Mouse (Mus musculus) adrenal gland, postnatal 36 days (tissue): Measurements from ENCODE around the gene Rpl4. TPM values are rescaled to one million over a fixed set of nuclear protein-coding genes. Genes with fewer than 3 reads are reported as not detected.
"Not testable (repeated sequence)": the region's sequence is repeated elsewhere in the genome, so short reads cannot be mapped to it uniquely, and the experiment has no call there.

Source experiments
- DNase-seq, 2 experiments: peaks; one replicate each; pipeline ENCODE4 v3.0.0; 2021; ENCODE audit warnings: mixed read lengths in 1 of 2
- long read RNA-seq, 2 experiments: library from polyadenylated mRNA; stranded (forward); transcript quantifications; one replicate each; pipeline ENCODE4 v2.0.0; 2021; ENCODE audit warnings: borderline sequencing depth in 2 of 2
- total RNA-seq, 2 experiments: library from RNA; stranded (reverse); gene quantifications; 2 replicates each; pipeline ENCODE4 v1.2.3; 2021

Rpl4 gene
- total RNA-seq, result 1,000 to 10,000 TPM in 1 of 2 experiments, 100 to 1,000 TPM in 1; 960 to 1,012 TPM
- long read RNA-seq, experiment 1, transcript Rpl4-202 (4 exons, 596 nt), result minor isoform, 11 of 1,116 reads
- long read RNA-seq, experiment 1, transcript Rpl4-201 (10 exons, 1,538 nt), result major isoform, 939 of 1,116 reads
- long read RNA-seq, experiment 1, partial matches to known transcripts, result 151 of 1,116 reads
- long read RNA-seq, experiment 1, other reads (novel, unspliced or antisense), result 15 of 1,116 reads
- long read RNA-seq, experiment 2, transcript Rpl4-201 (10 exons, 1,538 nt), result major isoform, 351 of 387 reads
- long read RNA-seq, experiment 2, partial matches to known transcripts, result 27 of 387 reads
- long read RNA-seq, experiment 2, other reads (novel, unspliced or antisense), result 5 of 387 reads

DNA sequence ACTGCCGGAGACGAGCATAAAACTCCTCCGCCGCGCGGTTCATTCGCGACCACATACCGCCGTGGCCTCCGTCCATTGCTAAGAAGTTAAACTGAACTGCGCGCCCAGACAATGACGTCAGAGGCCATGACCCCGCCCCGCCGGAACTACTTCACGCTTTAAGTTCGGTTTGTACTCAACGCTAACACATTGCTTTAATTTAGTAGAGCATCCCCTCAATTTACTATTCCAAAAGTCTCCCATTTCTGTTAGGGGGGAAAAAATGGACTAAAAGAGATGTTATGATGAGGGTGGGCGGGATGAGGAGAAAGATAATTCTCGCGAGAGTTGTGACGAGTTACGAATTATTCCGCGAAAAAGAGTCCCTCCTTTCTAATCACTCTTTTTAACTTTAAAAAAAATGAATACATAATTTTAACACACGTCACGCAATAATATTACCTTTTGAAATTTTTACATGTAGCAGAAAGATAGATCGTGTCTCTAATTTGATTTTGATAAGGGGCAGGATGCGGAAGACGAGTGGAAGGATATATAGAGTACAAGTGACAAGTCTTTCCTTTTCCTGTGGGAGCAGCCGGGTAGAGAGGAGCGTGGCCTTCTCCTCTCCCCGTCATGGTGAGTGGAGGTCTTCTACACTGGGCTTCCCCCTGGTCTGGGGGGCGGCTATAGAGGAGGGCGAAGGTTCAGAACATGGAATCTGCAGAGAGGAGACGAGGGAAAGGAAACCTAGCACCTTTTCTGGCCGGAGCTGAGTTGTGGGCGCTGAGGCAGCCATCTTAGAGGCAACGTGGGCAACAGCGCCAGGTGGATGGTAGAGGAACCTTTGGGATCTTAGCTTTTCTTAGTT, at the start of gene Rpl4, which contains the start of gene Zwilch:
Gene Rpl4, plus strand, starts transcription at position 560 of the 850 bp plus-strand sequence.
Gene Zwilch, minus strand, starts transcription at position 289 of the 850 bp plus-strand sequence.
- DNase-seq, result peak; percentile 83

- peak; percentile 28 to 40 for DNase-seq
Observed at GRCm38 (mm10) chr9:64124846-64125245, 48.3 kb upstream of the Rpl4 start.

DNA sequence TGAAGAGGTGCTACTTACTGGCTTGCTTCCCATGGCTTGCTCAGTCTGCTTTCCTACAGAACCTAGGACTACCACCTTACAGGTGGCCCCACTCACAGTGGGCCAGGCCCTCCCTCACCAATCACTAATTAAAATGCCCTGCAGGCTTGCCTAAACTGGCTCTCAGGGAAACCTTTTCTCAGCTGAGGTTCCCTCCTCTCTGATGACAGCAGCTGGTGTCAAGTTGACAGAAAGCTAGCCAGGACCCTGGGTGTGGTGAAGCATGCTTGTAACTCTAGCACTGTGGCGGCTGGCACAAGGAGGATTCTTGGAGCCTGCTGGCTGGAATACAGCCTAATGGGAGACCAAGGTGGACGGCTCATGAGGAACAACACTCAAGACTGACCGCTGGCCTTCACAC, 47.9 kb upstream of the Rpl4 start:
- DNase-seq, result no peak

GRCm38 (mm10) chr9:64126121-64126520, 47.1 kb upstream of the Rpl4 start:
- no peak for DNase-seq

- DNase-seq, result no peak
Observed at GRCm38 (mm10) chr9:64131623-64132022, 41.6 kb upstream of the Rpl4 start.

DNA sequence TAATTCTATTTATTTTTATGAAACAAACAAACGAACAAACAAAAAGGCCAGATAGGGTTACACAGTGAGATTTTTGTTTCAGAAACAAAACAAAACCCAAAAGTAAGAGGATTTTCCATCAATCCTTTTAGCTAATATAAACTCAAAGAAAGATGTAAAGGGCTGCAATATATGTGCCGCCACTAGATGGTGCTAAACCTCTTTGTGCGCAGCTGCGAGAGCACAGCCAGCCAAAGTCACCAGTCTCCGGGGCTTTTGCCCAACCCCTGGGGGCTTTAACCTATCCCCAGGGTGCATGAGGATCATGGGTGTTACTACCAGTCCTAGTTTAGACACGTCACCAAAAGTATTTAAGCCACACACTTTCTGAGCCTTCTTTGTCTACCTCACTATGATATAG, 34.3 kb upstream of the Rpl4 start:
- DNase-seq, result peak; percentile 32 to 49

GRCm38 (mm10) chr9:64139879-64140278, 33.3 kb upstream of the Rpl4 start:
- DNase-seq, result no peak

DNA sequence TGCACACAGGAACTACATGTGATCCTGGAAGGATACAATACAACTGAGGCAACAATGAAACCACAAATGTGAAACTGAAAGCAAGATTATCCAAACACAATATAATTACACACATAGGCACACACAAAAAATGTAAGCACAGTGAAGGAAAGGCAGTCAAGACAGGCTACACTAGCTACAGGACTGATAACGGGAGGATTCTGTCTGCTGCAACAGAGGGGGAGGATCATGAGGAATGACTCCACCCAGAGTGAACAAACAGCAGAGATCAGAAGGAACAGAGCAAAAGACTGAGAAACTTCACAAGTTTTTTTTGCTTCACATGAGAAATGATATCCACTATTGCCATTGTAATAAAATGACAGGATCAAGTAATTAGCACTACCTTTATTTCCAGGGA, 16.5 kb upstream of the Rpl4 start:
- no peak for DNase-seq

GRCm38 (mm10) chr9:64160471-64160870, 12.7 kb upstream of the Rpl4 start:
- peak; percentile 68 to 71 for DNase-seq

- DNase-seq, result not testable (repeated sequence)
Observed at GRCm38 (mm10) chr9:64169967-64170366, 3.2 kb upstream of the Rpl4 start.

DNA sequence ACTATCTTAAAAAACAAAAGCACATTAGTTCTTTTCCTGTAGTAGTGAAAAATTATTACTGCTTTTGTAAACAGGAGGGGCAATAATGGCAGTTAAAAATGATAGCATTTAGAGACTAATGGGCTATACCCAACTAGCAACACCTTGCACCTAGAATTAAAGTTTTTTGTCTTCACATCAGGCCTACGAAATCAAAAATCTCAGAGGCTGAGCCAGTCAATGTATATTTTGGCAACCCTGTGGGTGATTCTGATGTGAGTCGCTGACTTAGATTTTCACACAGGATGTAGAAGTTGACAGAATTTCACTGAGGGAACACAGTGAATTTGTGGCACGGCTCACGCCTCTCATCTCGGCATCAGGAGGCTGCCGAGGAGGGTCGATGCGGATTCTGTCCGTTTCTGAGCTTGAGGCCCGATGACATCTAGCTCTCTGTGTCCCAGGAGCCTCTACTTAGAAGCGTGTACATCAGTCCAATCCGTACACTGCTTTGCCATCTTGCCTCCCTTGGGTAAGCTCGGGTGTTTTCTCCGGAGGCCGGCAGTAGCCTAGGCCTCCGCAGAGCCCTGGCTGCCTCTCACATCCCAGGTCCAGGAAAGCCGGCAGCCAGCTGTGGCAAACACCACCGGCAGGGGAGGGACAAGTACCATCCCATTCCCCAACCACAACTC, 895 bp upstream of the Rpl4 start:
- no peak for DNase-seq

DNA sequence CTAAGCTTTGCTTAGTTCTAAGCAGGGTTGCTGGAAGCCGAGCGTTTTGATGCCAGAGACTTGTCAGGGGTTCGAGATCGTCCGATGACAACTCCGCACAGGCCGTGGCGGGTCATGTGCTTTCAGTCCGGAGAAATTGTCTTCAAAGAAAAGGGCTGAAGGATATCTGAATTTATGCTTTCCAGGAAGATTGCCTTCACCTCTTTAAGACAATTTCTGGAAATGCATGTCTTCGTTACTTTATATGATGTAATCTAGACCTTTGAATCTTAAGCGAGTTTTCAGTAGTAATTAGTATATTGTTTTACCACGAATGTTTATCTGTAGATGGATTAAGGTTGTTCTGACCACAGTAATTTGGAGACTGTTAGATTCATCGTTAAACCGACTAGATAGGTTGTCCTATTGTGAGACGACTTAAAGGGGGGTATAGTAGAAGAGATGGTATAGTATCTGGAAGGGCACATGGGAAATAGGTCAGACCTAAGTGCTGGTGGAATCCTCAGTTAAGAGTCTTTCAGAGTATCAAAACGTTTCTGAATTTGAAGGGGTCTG, 568 bp downstream of the Rpl4 start:
- DNase-seq, result no peak

GRCm38 (mm10) chr9:64174341-64174740, 1.2 kb downstream of the Rpl4 start:
- no peak for DNase-seq

GRCm38 (mm10) chr9:64174766-64175165, 1.6 kb downstream of the Rpl4 start:
- DNase-seq, result no peak

GRCm38 (mm10) chr9:64175378-64175777, 2.2 kb downstream of the Rpl4 start:
- no peak for DNase-seq

DNA sequence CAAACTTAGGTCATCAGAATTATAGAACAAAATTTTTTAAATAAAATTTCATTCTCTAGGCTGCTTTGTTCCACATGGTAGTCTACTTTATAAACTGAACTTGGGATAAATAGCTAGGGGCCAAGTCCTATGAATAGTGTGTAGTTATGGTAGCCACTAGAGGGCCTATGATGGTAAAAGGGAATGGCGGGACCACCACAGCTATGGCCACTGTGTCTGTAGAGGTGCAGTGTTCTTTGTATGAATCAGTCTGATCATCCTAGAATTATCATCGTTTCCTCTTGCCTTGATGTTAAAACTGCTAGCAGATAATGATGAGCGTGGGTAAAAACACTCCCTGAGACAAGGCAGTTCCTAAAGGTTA, 5.4 kb downstream of the Rpl4 start:
- DNase-seq, result no peak

- peak; percentile 88 to 93 for DNase-seq
Observed at GRCm38 (mm10) chr9:64178974-64179646, 5.9 kb downstream of the Rpl4 start, which contains the start of gene Snapc5. Gene Snapc5, plus strand, starts transcription at chr9:64179274.

GRCm38 (mm10) chr9:64183295-64183694, 10.1 kb downstream of the Rpl4 start:
- DNase-seq, result not testable (repeated sequence)

GRCm38 (mm10) chr9:64184166-64184840, 11.1 kb downstream of the Rpl4 start:
- DNase-seq, result no peak

- DNase-seq, result peak; percentile 28 to 31
Observed at GRCm38 (mm10) chr9:64193879-64194278, 20.7 kb downstream of the Rpl4 start.

DNA sequence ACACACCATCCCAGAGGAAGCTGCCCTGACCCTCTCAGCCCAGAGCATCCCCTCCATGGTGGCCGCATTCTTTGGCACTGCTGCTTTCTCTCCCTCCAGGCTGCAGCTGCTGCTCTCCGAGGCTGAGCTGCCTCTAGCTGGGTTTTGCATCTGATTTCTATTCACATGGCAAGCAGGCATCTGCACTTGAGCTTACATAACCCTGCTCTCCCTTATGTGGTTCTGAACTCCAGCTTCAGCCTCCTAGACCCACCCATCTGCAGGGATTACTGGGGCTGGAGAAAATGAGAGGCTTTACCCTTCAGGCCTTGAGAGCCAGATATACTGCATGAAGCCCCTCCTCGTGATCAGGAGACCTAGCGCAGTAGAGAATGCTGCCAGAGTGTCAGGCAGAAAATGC, 22.4 kb downstream of the Rpl4 start:
- DNase-seq, result no peak
